ENCODE assay signal across 8 mouse cellular contexts in the genomic region with DNA sequence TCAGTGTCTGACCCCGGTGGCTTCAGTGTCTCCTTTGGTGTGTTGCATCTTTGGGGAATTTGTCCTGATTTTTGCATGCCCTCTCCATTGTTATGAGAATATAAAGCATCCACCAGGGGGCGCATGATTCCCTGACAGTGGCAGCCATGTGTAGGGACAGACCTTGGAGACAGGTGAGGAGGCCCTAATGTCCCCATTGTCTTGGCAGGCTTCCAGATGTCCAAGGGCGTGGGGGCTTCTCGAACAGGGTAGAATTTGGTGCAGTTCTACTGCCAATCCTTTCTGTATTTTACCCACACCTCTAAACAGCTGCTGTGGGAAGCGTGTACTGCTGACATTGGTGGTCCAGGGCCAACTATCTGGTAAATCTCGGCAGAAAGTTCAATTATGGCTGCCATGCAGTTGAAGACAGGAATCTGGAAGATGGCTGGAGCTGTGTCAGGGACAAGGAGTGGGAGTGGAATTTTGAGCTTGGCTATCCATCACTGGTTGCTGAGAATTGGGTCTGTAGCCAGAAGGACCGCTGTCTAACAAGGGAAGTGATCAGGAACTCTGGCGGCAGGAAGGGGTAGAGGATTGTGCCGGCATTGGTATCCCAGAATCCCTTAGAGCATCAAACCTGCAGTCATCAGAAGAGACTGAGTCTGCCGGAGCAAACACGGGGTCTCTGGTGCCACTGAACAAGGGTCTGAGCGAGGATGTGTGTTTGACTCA. TPM values are rescaled to one million over a fixed set of nuclear protein-coding genes. Genes with fewer than 3 reads are reported as not detected.
A peak's percentile ranks its signal among the peaks of the same experiment; 100 is the strongest.
DNase-seq lines count a peak whose midpoint lies in the region; ATAC-seq lines count a peak whose summit lies in the region.

No protein-coding gene starts in this region.

- intact Hi-C loops in heart, postnatal 25 days (cut with DNase I) = no loop called here
- intact Hi-C loops in heart, postnatal 10 days (cut with DNase I) = loop anchor here (1.0 kb wide), 1 partner anchor 220 kb away; no protein-coding TSS in a partner anchor

- ATAC-seq in megakaryocyte progenitor cell, adult 5-6 weeks (replicated peaks; ENCODE audit: poor library complexity) = peak; percentile 76

- DNase-seq in heart, adult 8-10 months (ENCODE audit: low spot score) = peak; percentile 55
- no peak for DNase-seq in heart, postnatal 25 days (ENCODE audit: low spot score)
- peak; percentile 44 to 87 for DNase-seq in adrenal gland, adult (ENCODE audit: inconsistent age in 2 of 2, low spot score in 1 of 2)
- peak; percentile 85 for DNase-seq in embryo, embryonic 11 days
- DNase-seq in heart, postnatal 10 days = peak; percentile 51 to 78
- peak; percentile 22 to 69 for DNase-seq in layer of hippocampus, postnatal 25 days (ENCODE audit: extremely low spot score in 1 of 2, low spot score in 1 of 2)
- peak; percentile 81 for DNase-seq in testis, postnatal 10 days (ENCODE audit: low spot score)

RNA-seq across cellular contexts. Expression of a gene that starts 29.8 kb away (rescaled TPM):
- not detected for total RNA-seq in heart, adult 8-10 months (2022)
- not detected for total RNA-seq in heart, postnatal 25 days (2021)
- total RNA-seq in heart, postnatal 10 days (2021) = not detected
- total RNA-seq in layer of hippocampus, postnatal 25 days (2021) = 1 to 10 TPM; 3.0 to 4.2 TPM
- not detected in 2 replicates for total RNA-seq in megakaryocyte progenitor cell, adult 5-6 weeks (2015)
- total RNA-seq in megakaryocyte progenitor cell, adult 5-6 weeks (2017) = not detected in 2 replicates

RNA-seq across cellular contexts. Expression of a gene that starts 46.3 kb away (rescaled TPM):
- under 1 TPM in 1 of 4 experiments, not detected in 3; 0.06 TPM for total RNA-seq in heart, adult 8-10 months (2022)
- not detected for total RNA-seq in heart, postnatal 25 days (2021)
- total RNA-seq in heart, postnatal 10 days (2021) = not detected
- under 1 TPM; 0.20 to 0.23 TPM for total RNA-seq in layer of hippocampus, postnatal 25 days (2021)
- total RNA-seq in megakaryocyte progenitor cell, adult 5-6 weeks (2015) = 0.35 and 0.56 TPM in 2 replicates
- total RNA-seq in megakaryocyte progenitor cell, adult 5-6 weeks (2017) = 0.20 TPM in 1 of 2 replicates, not detected in the other
